Mouse (Mus musculus) MEL-GATA-1-ER (cell line): ENCODE results near the gene Hid1.
"Not testable (repeated sequence)": the region's sequence is repeated elsewhere in the genome, so short reads cannot be mapped to it uniquely, and the experiment has no call there.

Experiments
- DNase-seq: peaks from one replicate; pipeline ENCODE4 v3.0.0-alpha.2; 2012; ENCODE audit warnings: low read depth; ENCODE audit errors: extremely low read depth

Hid1 gene

GRCm38 (mm10) chr11:115367395-115367944 lies at the start of gene Hid1:
Gene Hid1, minus strand, starts transcription at chr11:115367756.
- no peak for DNase-seq

- no peak for DNase-seq
Measured at GRCm38 (mm10) chr11:115409556-115409955, 42.0 kb upstream of the Hid1 start.

GRCm38 (mm10) chr11:115408266-115408920 lies 40.8 kb upstream of the Hid1 start:
- no peak for DNase-seq

- no peak for DNase-seq
Measured at GRCm38 (mm10) chr11:115406858-115407401, 39.4 kb upstream of the Hid1 start.

GRCm38 (mm10) chr11:115405723-115406122 lies 38.2 kb upstream of the Hid1 start:
- DNase-seq, result no peak

GRCm38 (mm10) chr11:115403338-115404124 lies 36.0 kb upstream of the Hid1 start, which contains the start of gene Mrpl58:
Gene Mrpl58, plus strand, starts transcription at chr11:115403752.
- DNase-seq, result peak; percentile 70

GRCm38 (mm10) chr11:115400630-115401391 lies 33.3 kb upstream of the Hid1 start:
- no peak for DNase-seq

- DNase-seq, result no peak
Measured at GRCm38 (mm10) chr11:115400126-115400525, 32.6 kb upstream of the Hid1 start.

GRCm38 (mm10) chr11:115398085-115398484 lies 30.5 kb upstream of the Hid1 start:
- no peak for DNase-seq

GRCm38 (mm10) chr11:115393721-115394325 lies 26.3 kb upstream of the Hid1 start:
- no peak for DNase-seq

- no peak for DNase-seq
Measured at GRCm38 (mm10) chr11:115391358-115391757, 23.8 kb upstream of the Hid1 start.

- not testable (repeated sequence) for DNase-seq
Measured at GRCm38 (mm10) chr11:115386859-115387258, 19.3 kb upstream of the Hid1 start.

GRCm38 (mm10) chr11:115384587-115384986 lies 17.0 kb upstream of the Hid1 start:
- DNase-seq, result no peak

- peak; percentile 68 for DNase-seq
Measured at GRCm38 (mm10) chr11:115383701-115384474, 16.3 kb upstream of the Hid1 start.

GRCm38 (mm10) chr11:115382891-115383290 lies 15.3 kb upstream of the Hid1 start:
- no peak for DNase-seq

GRCm38 (mm10) chr11:115381743-115382539 lies 14.4 kb upstream of the Hid1 start, which contains the start of gene Cdr2l:
Gene Cdr2l, plus strand, starts transcription at chr11:115381916.
- DNase-seq, result no peak

- DNase-seq, result no peak
Measured at GRCm38 (mm10) chr11:115381276-115381675, 13.7 kb upstream of the Hid1 start.

GRCm38 (mm10) chr11:115377854-115378253 lies 10.3 kb upstream of the Hid1 start:
- DNase-seq, result no peak

GRCm38 (mm10) chr11:115377254-115377653 lies 9.7 kb upstream of the Hid1 start:
- no peak for DNase-seq
